Mouse (Mus musculus) ES-Bruce4 (cell line): ENCODE results near the gene Dnmt3a. TPM values are rescaled to one million over a fixed set of nuclear protein-coding genes. Genes with fewer than 3 reads are reported as not detected.

Experiments
- H3K27ac ChIP-seq: 2 replicates; pipeline ENCODE4 v1.5.1; 2012; ENCODE audit warnings: low read length, inconsistent platforms; ENCODE audit not compliant: insufficient read depth
- H3K27me3 ChIP-seq: 2 replicates; pipeline ENCODE4 v1.6.1; 2012; ENCODE audit warnings: mild to moderate bottlenecking, low read length, inconsistent platforms; ENCODE audit not compliant: control insufficient read depth, poor library complexity, insufficient read depth, severe bottlenecking
- H3K36me3 ChIP-seq: 2 replicates; pipeline ENCODE4 v1.6.1; 2012; ENCODE audit warnings: inconsistent platforms, mild to moderate bottlenecking, low read length, moderate library complexity; ENCODE audit not compliant: control insufficient read depth, poor library complexity, insufficient read depth, severe bottlenecking
- H3K4me1 ChIP-seq: one replicate; pipeline ENCODE4 v1.8.1; 2011; ENCODE audit warnings: low read length; ENCODE audit not compliant: control insufficient read depth, insufficient read depth
- H3K4me3 ChIP-seq: 2 replicates; pipeline ENCODE4 v1.5.1; 2011; ENCODE audit warnings: low read depth, mild to moderate bottlenecking, low read length
- H3K9ac ChIP-seq: 2 replicates; pipeline ENCODE4 v1.6.1; 2012; ENCODE audit warnings: low read depth, mild to moderate bottlenecking, inconsistent platforms; ENCODE audit not compliant: poor library complexity, severe bottlenecking
- H3K9me3 ChIP-seq: replicated peaks from 2 replicates; pipeline ENCODE4 v1.6.1; 2012; ENCODE audit warnings: mild to moderate bottlenecking, low read length, inconsistent platforms; ENCODE audit not compliant: control insufficient read depth, poor library complexity, insufficient read depth, severe bottlenecking
- CTCF ChIP-seq: IDR thresholded peaks from one replicate; pipeline ENCODE4 v1.8.1; 2011; ENCODE audit warnings: low read depth, low read length
- EP300 ChIP-seq: IDR thresholded peaks from 2 replicates; pipeline ENCODE4 v1.6.1; 2011; ENCODE audit warnings: low read depth, low read length; ENCODE audit not compliant: insufficient read depth
- POLR2A ChIP-seq: IDR thresholded peaks from one replicate; pipeline ENCODE4 v1.8.1; 2011; ENCODE audit warnings: low read length; ENCODE audit not compliant: insufficient read depth
- polyA plus RNA-seq: library from polyadenylated mRNA; stranded (reverse); fragments of >200 nt; gene quantifications from 2 replicates; pipeline ENCODE4 v1.2.4, GENCODE M21; 2011; ENCODE audit warnings: low read depth; ENCODE audit not compliant: missing spikeins, insufficient read depth, insufficient read length

Dnmt3a gene
- polyA plus RNA-seq, 1 experiment, result 31.9 TPM

- no peak overlapping the region for H3K4me3 ChIP-seq
- H3K27me3 ChIP-seq, result no peaks in the 10 kb centered on the region
- no peak overlapping the region for H3K9ac ChIP-seq
- no peaks in the 10 kb centered on the region for H3K9me3 ChIP-seq
- TF ChIP-seq CTCF (no peak), POLR2A (no peak), EP300 (no peak)
- no peaks in the 10 kb centered on the region for H3K36me3 ChIP-seq
- H3K4me1 ChIP-seq, result no peaks in the 10 kb centered on the region
- H3K27ac ChIP-seq, result no peak overlapping the region
These were observed 53.7 kb downstream of the Dnmt3a start for GRCm38 (mm10) chr12:3859545-3859944.

- TF ChIP-seq POLR2A (no peak), EP300 (no peak), CTCF (no peak)
- no peaks in the 10 kb centered on the region for H3K36me3 ChIP-seq
These were observed 54.2 kb downstream of the Dnmt3a start for GRCm38 (mm10) chr12:3860005-3860404.

DNA sequence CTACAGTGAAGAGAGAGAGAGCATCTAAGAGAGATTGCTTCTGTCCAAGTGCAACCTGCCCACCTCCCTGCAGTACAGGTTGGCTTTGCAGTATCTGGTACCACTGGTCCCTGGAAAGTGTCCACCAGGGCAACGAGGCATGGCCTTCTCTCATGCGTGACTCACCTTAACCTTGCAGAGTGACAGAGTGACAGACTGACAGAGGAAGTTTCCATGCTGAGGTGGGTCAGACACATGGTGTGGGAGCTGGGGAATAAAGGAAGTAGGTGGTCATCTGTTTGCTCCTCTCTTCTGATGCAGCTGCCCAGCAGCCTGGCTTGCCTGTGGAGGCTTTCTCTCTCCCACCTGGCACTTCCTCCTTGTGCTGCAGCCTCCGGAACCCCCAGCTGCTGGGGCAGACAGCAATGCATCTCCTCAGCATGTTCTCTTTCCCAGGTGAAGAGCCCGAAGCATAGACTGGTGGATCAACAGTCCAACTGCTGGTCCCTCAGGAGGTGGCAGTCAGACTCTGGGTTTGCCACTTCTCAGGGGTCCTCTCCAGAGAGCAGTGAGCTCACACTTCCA lies 55.9 kb downstream of the Dnmt3a start:
- no peaks in the 10 kb centered on the region for H3K9me3 ChIP-seq
- H3K36me3 ChIP-seq, result no peaks in the 10 kb centered on the region
- H3K27ac ChIP-seq, result no peak overlapping the region
- H3K4me3 ChIP-seq, result no peak overlapping the region
- no peak overlapping the region for H3K9ac ChIP-seq
- H3K27me3 ChIP-seq, result no peaks in the 10 kb centered on the region
- TF ChIP-seq POLR2A (no peak), CTCF (no peak), EP300 (no peak)
- no peaks in the 10 kb centered on the region for H3K4me1 ChIP-seq

More at GRCm38 (mm10) chr12:3860005-3860404, 54.2 kb downstream of the Dnmt3a start:
- no peaks in the 10 kb centered on the region for H3K4me1 ChIP-seq
- H3K27me3 ChIP-seq, result no peaks in the 10 kb centered on the region
- no peak overlapping the region for H3K27ac ChIP-seq
- H3K4me3 ChIP-seq, result no peak overlapping the region
- H3K9me3 ChIP-seq, result no peaks in the 10 kb centered on the region
- H3K9ac ChIP-seq, result no peak overlapping the region

GRCm38 (mm10) chr12:3862253-3862652 lies 56.4 kb downstream of the Dnmt3a start:
- Histone ChIP-seq H3K9me3 (no peaks in the 10 kb centered on the region), H3K36me3 (no peaks in the 10 kb centered on the region), H3K9ac (no peak overlapping the region), H3K4me3 (no peak overlapping the region), H3K4me1 (no peaks in the 10 kb centered on the region), H3K27ac (no peak overlapping the region), H3K27me3 (no peaks in the 10 kb centered on the region)
- TF ChIP-seq EP300 (no peak), POLR2A (no peak), CTCF (no peak)

DNA sequence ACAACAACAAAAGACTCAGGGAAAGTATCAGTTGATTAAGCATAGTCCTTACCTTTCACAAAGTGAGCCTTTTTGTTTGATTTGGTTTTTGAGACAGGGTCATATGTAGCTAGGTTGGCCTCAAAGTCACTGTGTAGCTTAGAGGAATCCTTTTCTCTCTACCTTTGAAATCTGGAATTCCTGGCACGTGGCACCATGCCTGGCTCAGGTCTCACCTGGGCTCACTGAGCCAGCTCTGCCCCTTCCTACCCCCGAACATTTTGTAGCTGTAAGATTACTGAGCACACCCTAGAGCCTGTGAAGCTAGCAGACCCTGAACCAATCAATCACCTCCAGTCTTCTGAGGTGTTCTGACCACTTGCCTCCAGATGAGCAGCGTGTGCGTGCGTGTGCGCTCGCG lies 58.4 kb downstream of the Dnmt3a start:
- Histone ChIP-seq H3K36me3 (no peaks in the 10 kb centered on the region), H3K9me3 (no peaks in the 10 kb centered on the region), H3K27me3 (no peaks in the 10 kb centered on the region), H3K4me1 (peaks cover 2% of the 10 kb centered on the region), H3K4me3 (no peak overlapping the region), H3K9ac (no peak overlapping the region), H3K27ac (no peak overlapping the region)
- TF ChIP-seq POLR2A (no peak), EP300 (no peak), CTCF (no peak)

- no peaks in the 10 kb centered on the region for H3K9me3 ChIP-seq
- no peaks in the 10 kb centered on the region for H3K36me3 ChIP-seq
- H3K27ac ChIP-seq, result no peak overlapping the region
- H3K4me3 ChIP-seq, result no peak overlapping the region
- H3K4me1 ChIP-seq, result peaks cover 2% of the 10 kb centered on the region
- no peak overlapping the region for H3K9ac ChIP-seq
- TF ChIP-seq EP300 (no peak), CTCF (no peak)
- no peaks in the 10 kb centered on the region for H3K27me3 ChIP-seq
These were observed 59.8 kb downstream of the Dnmt3a start for GRCm38 (mm10) chr12:3865594-3865993.
